Mouse (Mus musculus): ENCODE results near the gene Tiam2. TPM values are rescaled to one million over a fixed set of nuclear protein-coding genes. Genes with fewer than 3 reads are reported as not detected.

Gene Tiam2
- polyA plus RNA-seq, 1 experiment from 2014 or later, result 5.3 TPM

DNA sequence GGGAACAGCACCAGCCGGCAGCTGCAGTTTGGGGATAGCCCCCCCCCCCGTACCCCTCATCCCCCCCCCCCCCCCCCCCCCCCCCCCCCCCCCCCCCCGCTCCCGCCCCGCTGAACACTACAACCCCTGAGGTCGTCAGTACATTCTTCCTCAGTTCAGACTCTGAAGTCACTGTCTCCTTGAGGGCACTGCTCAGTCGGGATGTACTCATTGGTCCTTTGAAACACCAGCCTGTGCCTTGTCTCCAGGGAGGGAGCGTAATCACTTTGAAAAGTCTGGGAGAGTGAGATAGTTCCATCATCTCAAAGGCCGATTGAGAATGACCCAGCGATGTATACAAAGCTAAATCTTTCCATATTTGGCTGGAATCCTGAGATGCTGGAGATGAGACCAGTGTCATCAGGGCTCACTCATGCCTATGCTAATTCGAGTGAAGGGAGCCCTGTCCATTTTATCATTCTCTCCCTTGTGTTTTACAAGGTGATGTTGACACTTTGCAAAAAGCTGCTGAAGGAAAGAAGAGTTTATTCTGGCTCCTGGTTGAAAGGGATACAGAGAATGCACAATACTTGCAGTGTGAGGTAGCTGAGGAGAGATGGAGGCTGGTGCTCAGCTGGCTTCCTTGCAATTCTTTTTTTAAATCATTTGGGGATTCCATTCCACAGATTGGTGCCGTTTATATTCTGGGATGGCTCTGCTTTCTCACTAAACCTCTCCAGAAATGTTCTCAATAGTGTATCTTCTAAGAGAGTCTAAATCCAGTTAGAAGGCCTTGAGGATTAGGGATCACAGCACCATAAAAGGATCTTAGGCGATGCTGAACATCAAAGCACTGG, 53.6 kb downstream of the Tiam2 start:
- no peak for DNase-seq (ENCODE audit: extremely low spot score, low spot score)
- no peaks in the 10 kb centered on the region for H3K9me3 ChIP-seq
- H3K4me1 ChIP-seq, result peaks cover 9% of the 10 kb centered on the region; the same call in 1 of the 2 replicates
- no peak overlapping the region for H3K27ac ChIP-seq
- WGBS, result 33% methylated on average over 10 of the region's 13 CpGs
- H3K36me3 ChIP-seq (replicated peaks), result no peaks in the 10 kb centered on the region
- H3K27me3 ChIP-seq (ENCODE audit: poor library complexity, severe bottlenecking), result no peaks in the 10 kb centered on the region
- no peak overlapping the region for H3K4me3 ChIP-seq

DNA sequence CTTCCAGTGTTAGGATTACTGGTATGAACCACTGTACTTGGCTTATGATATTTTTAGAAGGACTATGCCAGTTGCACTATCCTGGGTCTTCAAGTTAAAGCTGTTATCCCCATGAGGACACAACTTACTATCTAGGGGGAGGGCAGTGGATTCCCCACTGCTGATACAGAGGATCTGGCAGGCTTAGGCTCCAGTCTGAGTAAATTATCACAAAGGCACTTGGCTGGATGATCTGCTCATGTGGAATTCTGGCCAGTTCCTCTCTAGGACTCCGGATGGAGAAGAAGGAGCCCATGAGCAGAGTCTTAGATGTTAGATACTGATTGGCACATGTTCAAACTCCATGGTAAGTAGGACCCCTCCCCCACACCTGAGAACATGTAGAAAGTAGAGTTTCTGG, 59.0 kb downstream of the Tiam2 start:
- Histone ChIP-seq H3K36me3 (replicated peaks) (no peaks in the 10 kb centered on the region), H3K27me3 (ENCODE audit: poor library complexity, severe bottlenecking) (no peaks in the 10 kb centered on the region), H3K9me3 (no peaks in the 10 kb centered on the region), H3K4me1 (peaks cover 5% of the 10 kb centered on the region; the same call in 1 of the 2 replicates), H3K4me3 (no peak overlapping the region), H3K27ac (no peak overlapping the region)
- DNase-seq (ENCODE audit: extremely low spot score, low spot score), result no peak
- 86% methylated on average over 1 of the region's 1 CpGs for WGBS

DNA sequence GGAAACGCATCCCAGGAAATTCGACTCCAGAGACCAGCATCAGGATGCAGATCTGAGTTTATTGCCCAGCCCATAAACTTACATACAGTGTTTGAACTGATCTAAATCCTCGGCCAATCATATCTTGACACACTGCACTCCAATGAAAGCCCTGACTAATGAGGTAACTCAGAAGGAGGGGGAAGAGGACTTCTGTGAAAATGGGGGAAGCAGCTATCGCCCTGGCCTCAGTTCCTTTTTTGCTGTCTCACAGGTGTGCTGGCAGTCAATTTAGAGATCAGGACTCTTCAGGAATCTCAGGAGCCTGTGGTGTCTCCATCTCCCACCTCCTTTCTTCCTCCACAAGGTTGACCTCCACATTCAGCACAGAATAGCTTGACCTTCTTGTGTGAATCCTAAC, 61.4 kb downstream of the Tiam2 start:
- no peaks in the 10 kb centered on the region for H3K27me3 ChIP-seq (ENCODE audit: poor library complexity, severe bottlenecking)
- H3K27ac ChIP-seq, result no peak overlapping the region
- no peaks in the 10 kb centered on the region for H3K36me3 ChIP-seq (replicated peaks)
- H3K4me3 ChIP-seq, result no peak overlapping the region
- no peak for DNase-seq (ENCODE audit: extremely low spot score, low spot score)
- WGBS, result 74% methylated on average over 4 of the region's 4 CpGs
- H3K9me3 ChIP-seq, result no peaks in the 10 kb centered on the region
- H3K4me1 ChIP-seq, result peaks cover 5% of the 10 kb centered on the region; the same call in 1 of the 2 replicates

DNA sequence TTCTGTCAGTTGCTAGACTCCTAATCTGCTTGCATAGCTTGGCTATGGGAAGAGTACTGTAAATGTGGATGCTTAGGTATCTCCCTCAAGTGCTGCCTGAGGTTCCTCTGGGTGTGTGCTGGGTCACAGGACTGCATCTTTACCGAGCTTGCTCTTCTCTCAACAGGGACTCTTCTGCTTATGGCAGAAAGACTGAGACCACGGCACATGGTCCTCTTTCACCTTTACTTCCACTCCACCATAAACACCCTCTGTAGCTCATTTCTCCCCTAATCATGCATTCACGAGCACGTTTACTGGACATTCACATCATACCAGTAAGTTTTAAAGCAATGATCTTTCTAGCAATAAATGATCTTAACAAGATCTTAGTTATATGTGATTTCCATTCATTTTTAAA, 63.4 kb downstream of the Tiam2 start:
- no peak for DNase-seq (ENCODE audit: extremely low spot score, low spot score)
- Histone ChIP-seq H3K27ac (no peak overlapping the region), H3K9me3 (no peaks in the 10 kb centered on the region), H3K4me1 (peaks cover 5% of the 10 kb centered on the region; the same call in 1 of the 2 replicates), H3K27me3 (ENCODE audit: poor library complexity, severe bottlenecking) (no peaks in the 10 kb centered on the region), H3K4me3 (no peak overlapping the region), H3K36me3 (replicated peaks) (no peaks in the 10 kb centered on the region)
- WGBS, result 80% methylated on average over 4 of the region's 4 CpGs

DNA sequence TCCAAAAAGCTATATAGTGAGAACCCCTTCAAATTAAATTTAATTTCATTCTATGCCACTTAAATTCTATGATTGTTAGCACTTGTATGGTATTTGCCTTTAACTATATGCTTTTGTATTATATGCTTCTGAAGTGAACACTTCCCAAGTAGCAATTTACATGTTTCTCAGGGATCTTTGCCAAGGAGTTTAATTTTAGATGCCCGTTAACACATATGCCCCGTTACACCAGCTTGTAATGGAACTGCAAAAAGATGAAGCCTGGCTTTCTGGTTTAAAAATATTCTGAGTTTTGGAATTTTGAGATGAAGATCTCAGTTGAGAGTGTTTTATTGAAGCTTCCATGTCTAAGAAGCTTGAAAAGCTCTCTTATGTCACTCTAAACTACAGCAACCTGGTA, 67.6 kb downstream of the Tiam2 start:
- Histone ChIP-seq H3K36me3 (replicated peaks) (no peaks in the 10 kb centered on the region), H3K4me3 (no peak overlapping the region), H3K27ac (no peak overlapping the region), H3K9me3 (no peaks in the 10 kb centered on the region), H3K4me1 (no peaks in the 10 kb centered on the region), H3K27me3 (ENCODE audit: poor library complexity, severe bottlenecking) (peaks cover 17% of the 10 kb centered on the region)
- WGBS, result 91% methylated on average over 2 of the region's 2 CpGs
- no peak for DNase-seq (ENCODE audit: extremely low spot score, low spot score)

DNA sequence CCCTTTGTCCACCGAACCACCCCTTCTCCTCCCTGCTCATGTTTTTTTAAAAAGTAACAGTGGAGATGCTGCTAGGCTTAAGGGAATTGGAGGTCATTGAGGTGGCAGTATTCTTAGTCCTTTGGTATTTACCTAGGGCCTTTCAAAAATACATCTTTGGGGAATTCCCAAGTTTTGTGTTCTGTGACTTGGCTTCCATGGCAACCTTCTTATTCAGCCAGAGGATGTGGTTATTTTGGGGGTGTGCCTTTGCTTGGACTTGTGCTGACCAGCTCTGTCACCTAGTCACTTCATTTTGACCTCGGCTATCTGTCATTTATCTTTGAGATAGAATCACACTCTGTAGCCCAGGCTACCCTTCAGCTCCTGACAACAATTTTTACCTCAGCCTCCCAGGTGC, 68.6 kb downstream of the Tiam2 start:
- Histone ChIP-seq H3K9me3 (no peaks in the 10 kb centered on the region), H3K27me3 (ENCODE audit: poor library complexity, severe bottlenecking) (peaks cover 26% of the 10 kb centered on the region), H3K27ac (no peak overlapping the region), H3K36me3 (replicated peaks) (no peaks in the 10 kb centered on the region), H3K4me1 (no peaks in the 10 kb centered on the region), H3K4me3 (no peak overlapping the region)
- WGBS, result 92% methylated on average over 2 of the region's 2 CpGs
- no peak for DNase-seq (ENCODE audit: extremely low spot score, low spot score)

DNA sequence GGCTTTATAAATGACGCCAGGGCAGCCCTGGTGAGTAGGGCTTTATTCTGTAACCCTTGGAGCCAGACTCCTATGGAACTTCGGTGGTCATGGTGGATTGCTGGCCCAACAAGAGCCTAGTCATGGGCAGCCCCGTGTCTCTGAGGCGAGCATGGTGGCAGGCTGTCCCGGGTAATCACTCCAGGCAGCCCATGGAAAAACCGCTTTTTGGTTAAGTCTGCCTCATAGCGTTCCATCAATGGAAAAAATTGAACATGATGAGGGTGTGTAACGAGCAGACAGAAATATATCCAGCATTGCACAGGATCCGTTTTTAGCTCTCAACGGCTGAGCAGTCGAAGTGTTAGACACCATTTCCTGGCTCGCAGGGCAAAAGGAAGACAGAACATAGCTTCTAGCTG, 70.5 kb downstream of the Tiam2 start:
- WGBS, result 87% methylated on average over 12 of the region's 12 CpGs
- no peaks in the 10 kb centered on the region for H3K36me3 ChIP-seq (replicated peaks)
- no peak overlapping the region for H3K27ac ChIP-seq
- H3K4me3 ChIP-seq, result no peak overlapping the region
- peaks cover 45% of the 10 kb centered on the region for H3K27me3 ChIP-seq (ENCODE audit: poor library complexity, severe bottlenecking)
- H3K9me3 ChIP-seq, result no peaks in the 10 kb centered on the region
- H3K4me1 ChIP-seq, result no peaks in the 10 kb centered on the region
- DNase-seq (ENCODE audit: extremely low spot score, low spot score), result no peak

DNA sequence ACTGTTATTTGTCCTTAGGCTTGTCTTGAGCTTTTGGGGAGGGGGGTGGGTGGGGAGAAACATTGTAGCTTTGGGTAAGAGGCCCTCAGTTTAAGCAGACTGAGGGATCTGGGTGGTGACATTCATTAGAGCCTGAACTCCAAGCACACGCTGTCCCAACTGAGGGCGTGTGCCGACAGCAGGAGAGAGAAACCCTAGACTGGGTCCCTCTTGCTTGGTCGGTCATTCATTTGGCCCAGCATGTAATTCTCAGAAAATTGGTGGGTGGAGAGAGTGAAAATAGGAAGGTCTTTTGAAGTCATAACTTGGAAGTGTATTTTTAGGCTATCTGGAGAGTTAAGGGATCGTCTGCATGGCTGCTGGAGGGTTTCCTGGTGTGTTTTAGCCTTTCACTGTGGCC, 71.5 kb downstream of the Tiam2 start:
- 66% methylated on average over 5 of the region's 5 CpGs for WGBS
- no peak for DNase-seq (ENCODE audit: extremely low spot score, low spot score)
- Histone ChIP-seq H3K36me3 (replicated peaks) (no peaks in the 10 kb centered on the region), H3K4me1 (no peaks in the 10 kb centered on the region), H3K27ac (no peak overlapping the region), H3K4me3 (no peak overlapping the region), H3K9me3 (no peaks in the 10 kb centered on the region), H3K27me3 (ENCODE audit: poor library complexity, severe bottlenecking) (peaks cover 54% of the 10 kb centered on the region)

DNA sequence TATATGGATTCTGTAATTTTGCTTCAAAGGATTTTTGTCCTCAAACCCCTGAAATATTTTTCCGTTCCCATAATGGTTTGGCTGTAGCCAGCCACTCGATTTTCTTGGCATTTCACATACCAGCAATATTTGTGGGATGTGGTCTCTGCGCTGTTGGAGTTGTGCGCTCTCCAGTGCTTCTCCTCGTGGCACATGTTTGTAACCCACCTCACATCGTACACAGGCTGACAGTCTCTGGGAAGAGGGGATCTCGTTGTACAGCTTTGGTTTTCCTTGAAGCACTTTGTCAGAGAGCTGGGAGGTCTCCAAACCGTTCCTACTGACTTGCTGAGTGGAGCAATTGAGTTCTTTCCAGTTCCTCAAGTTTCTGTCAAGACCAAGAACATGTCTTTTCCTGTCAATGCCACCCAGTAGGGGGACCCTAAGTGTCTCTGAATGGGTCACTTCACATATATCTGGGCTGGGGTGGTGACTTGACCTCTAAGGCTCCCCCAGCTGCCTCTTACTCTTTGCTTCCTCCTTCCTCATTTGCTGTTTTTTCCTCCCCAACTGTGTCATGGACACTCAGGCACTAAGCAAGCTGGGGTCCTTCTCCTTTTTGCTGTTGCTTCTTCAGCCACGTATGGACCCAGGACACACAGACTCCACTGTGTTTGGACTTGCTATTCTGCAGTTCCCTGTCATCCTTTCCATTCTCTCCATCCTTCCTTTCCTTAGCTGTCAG, 79.1 kb downstream of the Tiam2 start:
- H3K4me1 ChIP-seq, result peaks cover 9% of the 10 kb centered on the region
- H3K36me3 ChIP-seq (replicated peaks), result no peaks in the 10 kb centered on the region
- no peaks in the 10 kb centered on the region for H3K9me3 ChIP-seq
- H3K27ac ChIP-seq, result no peak overlapping the region
- peaks cover 100% of the 10 kb centered on the region for H3K27me3 ChIP-seq (ENCODE audit: poor library complexity, severe bottlenecking)
- 78% methylated on average over 9 of the region's 9 CpGs for WGBS
- no peak overlapping the region for H3K4me3 ChIP-seq
- DNase-seq (ENCODE audit: extremely low spot score, low spot score), result no peak

DNA sequence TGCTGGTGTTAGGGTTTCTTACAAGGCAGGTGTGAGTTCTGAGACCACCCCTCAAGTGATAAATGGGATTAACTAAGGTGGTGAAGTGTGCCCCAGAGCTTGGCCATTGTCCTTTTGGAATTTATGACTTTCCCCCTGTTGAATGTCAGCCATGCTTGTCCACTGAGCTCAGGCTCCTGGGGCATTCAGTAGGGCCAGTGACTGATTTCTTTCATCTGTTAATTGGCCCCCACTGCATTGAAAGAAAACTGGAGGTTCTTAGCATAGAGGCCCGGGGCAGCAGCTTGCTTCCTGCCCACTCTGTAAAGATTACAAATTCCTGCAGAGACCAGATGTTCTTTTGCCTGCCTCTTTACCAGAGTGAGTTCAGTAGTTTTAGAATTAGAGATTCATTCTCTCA, 80.7 kb downstream of the Tiam2 start:
- Histone ChIP-seq H3K4me1 (peaks cover 16% of the 10 kb centered on the region), H3K36me3 (replicated peaks) (no peaks in the 10 kb centered on the region), H3K4me3 (no peak overlapping the region), H3K9me3 (no peaks in the 10 kb centered on the region), H3K27ac (no peak overlapping the region), H3K27me3 (ENCODE audit: poor library complexity, severe bottlenecking) (peaks cover 100% of the 10 kb centered on the region)
- DNase-seq (ENCODE audit: extremely low spot score, low spot score), result peak; percentile 19
- 3% methylated on average over 1 of the region's 1 CpGs for WGBS

DNA sequence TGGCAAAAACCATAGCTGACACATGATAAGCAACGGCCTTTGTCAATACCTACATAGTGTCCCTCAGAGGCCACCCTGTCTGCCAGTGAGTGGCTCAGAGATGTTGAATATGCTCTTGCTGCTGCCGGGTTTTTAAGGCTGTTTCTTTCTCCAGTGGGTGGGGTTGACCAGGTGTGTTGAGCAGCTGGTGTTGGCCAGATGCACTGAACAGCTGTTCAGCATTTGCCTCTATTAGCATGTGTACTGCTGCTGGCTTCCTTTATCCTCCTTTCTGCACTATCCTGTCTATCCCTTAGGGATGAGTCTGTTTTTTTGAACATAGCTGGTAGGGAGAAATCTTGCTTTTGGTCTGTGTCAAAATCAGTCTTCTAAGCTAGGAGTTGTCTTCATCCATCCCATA, 83.9 kb downstream of the Tiam2 start:
- Histone ChIP-seq H3K4me1 (peaks cover 16% of the 10 kb centered on the region), H3K27ac (no peak overlapping the region), H3K9me3 (no peaks in the 10 kb centered on the region), H3K27me3 (ENCODE audit: poor library complexity, severe bottlenecking) (peaks cover 100% of the 10 kb centered on the region), H3K4me3 (no peak overlapping the region), H3K36me3 (replicated peaks) (no peaks in the 10 kb centered on the region)
- no peak for DNase-seq (ENCODE audit: extremely low spot score, low spot score)
- 79% methylated on average over 2 of the region's 2 CpGs for WGBS

DNA sequence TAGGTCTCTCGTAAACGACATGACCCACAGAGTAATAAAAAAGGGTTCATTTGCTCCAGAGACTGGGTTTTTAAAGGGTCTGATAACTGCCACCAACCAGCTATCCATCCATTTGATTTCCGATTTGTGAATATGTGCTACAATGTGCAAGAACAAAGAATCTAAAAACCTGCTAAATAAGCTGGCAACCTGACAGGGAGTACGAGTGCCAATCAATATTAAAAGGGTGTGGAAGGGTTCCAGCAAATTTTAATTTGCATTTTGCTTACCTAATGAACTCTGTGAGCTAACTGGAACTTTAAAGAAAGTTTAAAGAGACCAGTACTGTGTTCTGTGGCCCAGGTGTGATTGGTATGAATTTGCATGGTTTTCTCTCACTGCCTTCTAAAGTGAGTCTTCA, 86.4 kb downstream of the Tiam2 start:
- H3K4me1 ChIP-seq, result peaks cover 6% of the 10 kb centered on the region
- H3K4me3 ChIP-seq, result no peak overlapping the region
- H3K9me3 ChIP-seq, result no peaks in the 10 kb centered on the region
- H3K27me3 ChIP-seq (ENCODE audit: poor library complexity, severe bottlenecking), result peaks cover 100% of the 10 kb centered on the region
- no peaks in the 10 kb centered on the region for H3K36me3 ChIP-seq (replicated peaks)
- 89% methylated on average over 4 of the region's 4 CpGs for WGBS
- H3K27ac ChIP-seq, result no peak overlapping the region
- no peak for DNase-seq (ENCODE audit: extremely low spot score, low spot score)

DNA sequence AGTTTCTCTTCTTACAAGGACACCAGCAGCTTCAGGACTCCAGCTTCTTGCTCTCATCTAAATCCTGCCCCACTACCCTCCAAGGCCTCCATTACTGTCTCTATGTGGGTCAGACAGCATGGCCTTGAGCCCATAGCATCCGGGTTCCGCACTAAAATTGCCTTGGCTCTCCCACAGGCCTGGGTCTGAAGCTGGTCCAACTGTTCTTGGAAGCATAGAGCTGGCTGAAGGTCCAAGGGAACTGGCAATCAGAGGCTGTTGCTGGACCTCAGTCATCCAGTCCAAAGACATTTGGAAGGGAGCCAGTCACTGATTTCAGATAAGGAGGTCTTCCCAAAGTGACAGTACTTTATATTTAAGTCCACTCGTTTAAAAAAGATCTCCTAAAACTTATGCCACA, 89.2 kb downstream of the Tiam2 start:
- H3K4me1 ChIP-seq, result peaks cover 6% of the 10 kb centered on the region

More for the DNA sequence above, 89.2 kb downstream of the Tiam2 start:
- peaks cover 90% of the 10 kb centered on the region for H3K27me3 ChIP-seq (ENCODE audit: poor library complexity, severe bottlenecking)
- no peak overlapping the region for H3K4me3 ChIP-seq
- no peaks in the 10 kb centered on the region for H3K36me3 ChIP-seq (replicated peaks)
- no peaks in the 10 kb centered on the region for H3K9me3 ChIP-seq
- no peak overlapping the region for H3K27ac ChIP-seq
- 87% methylated on average over 3 of the region's 3 CpGs for WGBS
- DNase-seq (ENCODE audit: extremely low spot score, low spot score), result no peak
